Mouse (Mus musculus) ES-Bruce4 (cell line): ENCODE data around the gene Vdac1.

Experiments
- CTCF ChIP-seq: IDR thresholded peaks from one replicate; pipeline ENCODE4 v1.8.1; 2011; ENCODE audit warnings: low read depth, low read length
- EP300 ChIP-seq: IDR thresholded peaks from 2 replicates; pipeline ENCODE4 v1.6.1; 2011; ENCODE audit warnings: low read depth, low read length; ENCODE audit not compliant: insufficient read depth
- POLR2A ChIP-seq: IDR thresholded peaks from one replicate; pipeline ENCODE4 v1.8.1; 2011; ENCODE audit warnings: low read length; ENCODE audit not compliant: insufficient read depth

- TF ChIP-seq CTCF = no peak
- TF ChIP-seq POLR2A = no peak
- TF ChIP-seq EP300 = no peak
Measured at GRCm38 (mm10) chr11:52320529-52320928, 40.1 kb upstream of the Vdac1 start.
